Mouse (Mus musculus): ENCODE data around the gene Olfml1.

Gene Olfml1

GRCm38 (mm10) chr7:107595426-107595825, 28.2 kb downstream of the Olfml1 start:
- no peak for DNase-seq (ENCODE audit: low spot score)

- DNase-seq (ENCODE audit: low spot score): no peak
Measured at GRCm38 (mm10) chr7:107596753-107597152, 29.5 kb downstream of the Olfml1 start.

GRCm38 (mm10) chr7:107597956-107598355, 30.7 kb downstream of the Olfml1 start:
- no peak for DNase-seq (ENCODE audit: low spot score)

GRCm38 (mm10) chr7:107600651-107601050, 33.4 kb downstream of the Olfml1 start:
- DNase-seq (ENCODE audit: low spot score): no peak

GRCm38 (mm10) chr7:107602505-107602904, 35.3 kb downstream of the Olfml1 start:
- no peak for DNase-seq (ENCODE audit: low spot score)

- DNase-seq (ENCODE audit: low spot score): no peak
Measured at GRCm38 (mm10) chr7:107602913-107603312, 35.7 kb downstream of the Olfml1 start.

- no peak for DNase-seq (ENCODE audit: low spot score)
Measured at GRCm38 (mm10) chr7:107607766-107608165, 40.5 kb downstream of the Olfml1 start.

GRCm38 (mm10) chr7:107609622-107610255, 42.5 kb downstream of the Olfml1 start:
- no peak for DNase-seq (ENCODE audit: low spot score)

- DNase-seq (ENCODE audit: low spot score): no peak
Measured at GRCm38 (mm10) chr7:107610880-107611279, 43.6 kb downstream of the Olfml1 start.

GRCm38 (mm10) chr7:107618028-107618992, 51.1 kb downstream of the Olfml1 start:
- no peak for DNase-seq (ENCODE audit: low spot score)

- no peak for DNase-seq (ENCODE audit: low spot score)
Measured at GRCm38 (mm10) chr7:107619225-107619624, 52.0 kb downstream of the Olfml1 start.

GRCm38 (mm10) chr7:107620137-107620536, 52.9 kb downstream of the Olfml1 start:
- no peak for DNase-seq (ENCODE audit: low spot score)

GRCm38 (mm10) chr7:107624432-107624831, 57.2 kb downstream of the Olfml1 start:
- no peak for DNase-seq (ENCODE audit: low spot score)

- DNase-seq (ENCODE audit: low spot score): no peak
Measured at GRCm38 (mm10) chr7:107625061-107625460, 57.8 kb downstream of the Olfml1 start, which contains the start of gene 5330417H12Rik. 5330417H12Rik (minus strand) TSS chr7:107625161.

GRCm38 (mm10) chr7:107625781-107626180, 58.5 kb downstream of the Olfml1 start:
- no peak for DNase-seq (ENCODE audit: low spot score)

GRCm38 (mm10) chr7:107628383-107628782, 61.1 kb downstream of the Olfml1 start:
- no peak for DNase-seq (ENCODE audit: low spot score)

GRCm38 (mm10) chr7:107633201-107633600, 66.0 kb downstream of the Olfml1 start:
- no peak for DNase-seq (ENCODE audit: low spot score)

- no peak for DNase-seq (ENCODE audit: low spot score)
Measured at GRCm38 (mm10) chr7:107637398-107637797, 70.2 kb downstream of the Olfml1 start.

GRCm38 (mm10) chr7:107638026-107638425, 70.8 kb downstream of the Olfml1 start:
- DNase-seq (ENCODE audit: low spot score): no peak

Data from testis, postnatal 10 days (tissue).